Mouse (Mus musculus) midbrain, embryonic 15.5 days (tissue): ENCODE results near the gene Zfp760. TPM values are rescaled to one million over a fixed set of nuclear protein-coding genes. Genes with fewer than 3 reads are reported as not detected.
A peak's percentile ranks its signal among the peaks of the same experiment; 100 is the strongest.
"Not testable (repeated sequence)": the region's sequence is repeated elsewhere in the genome, so short reads cannot be mapped to it uniquely, and the experiment has no call there.

Experiments
- ATAC-seq: fragments of 200-750 bp; cut with Nextera tagmentation; replicated peaks from 2 replicates; pipeline ENCODE4 v1.8.0; 2017; ENCODE audit warnings: moderate TSS enrichment
- H3K27ac ChIP-seq: fragments of 300-500 bp; sonication (generic); 2 replicates; pipeline ENCODE4 v1.5.1; 2015; ENCODE audit warnings: mild to moderate bottlenecking, inconsistent platforms
- H3K27me3 ChIP-seq: fragments of 300-500 bp; sonication (generic); replicated peaks from 2 replicates; pipeline ENCODE4 v1.6.1; 2015; ENCODE audit warnings: inconsistent platforms
- H3K36me3 ChIP-seq: fragments of 300-500 bp; sonication (generic); replicated peaks from 2 replicates; pipeline ENCODE4 v1.6.1; 2015; ENCODE audit warnings: inconsistent platforms
- H3K4me1 ChIP-seq: fragments of 300-500 bp; sonication (generic); 2 replicates; pipeline ENCODE4 v1.6.1; 2015; ENCODE audit warnings: inconsistent platforms
- H3K4me2 ChIP-seq: fragments of 300-500 bp; sonication (generic); 2 replicates; pipeline ENCODE4 v1.6.1; 2015; ENCODE audit warnings: inconsistent platforms, mild to moderate bottlenecking, moderate library complexity
- H3K4me3 ChIP-seq: fragments of 300-500 bp; sonication (generic); 2 replicates; pipeline ENCODE4 v1.5.1; 2015; ENCODE audit warnings: mild to moderate bottlenecking, inconsistent platforms
- H3K9ac ChIP-seq: fragments of 300-500 bp; sonication (generic); 2 replicates; pipeline ENCODE4 v1.6.1; 2015; ENCODE audit warnings: mild to moderate bottlenecking, inconsistent platforms
- H3K9me3 ChIP-seq: fragments of 300-500 bp; sonication (generic); 2 replicates; pipeline ENCODE4 v1.6.1; 2016; ENCODE audit warnings: inconsistent platforms
- WGBS: fragments of 180-500 bp; shearing (Covaris S2); methylation state at CpG from one replicate; pipeline ENCODE4 v1.1.7; 2015; ENCODE audit warnings: mixed read lengths; 5-methylcytosine and 5-hydroxymethylcytosine counted together
- polyA plus RNA-seq: library from polyadenylated mRNA; unstranded; fragments of >200 nt; fragmentation: Nextera tagmentation; extraction: Ambion mirVana; gene quantifications from 2 replicates; pipeline ENCODE4 v1.2.1, GENCODE M21; 2015

Zfp760 gene
- polyA plus RNA-seq = 11.5 and 12.1 TPM in 2 replicates

- ATAC-seq = peak; percentile 99
- Histone ChIP-seq H3K9ac (peak within 1 kb of the TSS; percentile 53), H3K36me3 (no peaks in the 10 kb centered on the region), H3K9me3 (no peaks in the 10 kb centered on the region), H3K4me1 (peaks cover 15% of the 10 kb centered on the region), H3K27ac (peak within 1 kb of the TSS; percentile 83), H3K4me3 (peak within 1 kb of the TSS; percentile 74), H3K27me3 (no peaks in the 10 kb centered on the region), H3K4me2 (peak within 1 kb of the TSS; percentile 57)
- 2% methylated on average over 26 of the region's 26 CpGs for WGBS
Measured at GRCm38 (mm10) chr17:21707343-21707996, at the start of gene Zfp760. TSS of gene Zfp760 (plus strand) at chr17:21707741.

GRCm38 (mm10) chr17:21678826-21679225 lies 28.7 kb upstream of the Zfp760 start:
- 11% methylated on average over 1 of the region's 1 CpGs for WGBS
- not testable (repeated sequence) for ATAC-seq, H3K9ac ChIP-seq, H3K27me3 ChIP-seq, H3K9me3 ChIP-seq, H3K36me3 ChIP-seq, H3K27ac ChIP-seq, H3K4me2 ChIP-seq, H3K4me3 ChIP-seq
- peaks cover 14% of the 10 kb centered on the region for H3K4me1 ChIP-seq

- 0 out of 2 replicates have a peak, but pooled peaks cover under 1% of the 10 kb centered on the region for H3K36me3 ChIP-seq
- H3K4me3 ChIP-seq = peak overlapping the region; percentile 50
- H3K9me3 ChIP-seq = no peaks in the 10 kb centered on the region
- H3K27ac ChIP-seq = peak overlapping the region; percentile 72
- ATAC-seq = peak; percentile 98
- H3K4me1 ChIP-seq = peaks cover 14% of the 10 kb centered on the region
- H3K27me3 ChIP-seq = no peaks in the 10 kb centered on the region
- 4% methylated on average over 9 of the region's 9 CpGs for WGBS
- H3K9ac ChIP-seq = peak overlapping the region; percentile 47
- H3K4me2 ChIP-seq = peak overlapping the region; percentile 66
Measured at GRCm38 (mm10) chr17:21679273-21680018, 28.1 kb upstream of the Zfp760 start.

GRCm38 (mm10) chr17:21680019-21680376 lies 27.5 kb upstream of the Zfp760 start:
- WGBS = 0% methylated on average over 10 of the region's 10 CpGs
- Histone ChIP-seq H3K4me2 (peak overlapping the region; percentile 66), H3K9ac (peak overlapping the region; percentile 47), H3K4me3 (peak overlapping the region; percentile 50), H3K4me1 (peaks cover 14% of the 10 kb centered on the region), H3K27ac (peak overlapping the region; percentile 72)
- ATAC-seq = peak; percentile 93
- H3K36me3 ChIP-seq, H3K27me3 ChIP-seq, H3K9me3 ChIP-seq: not testable (repeated sequence)

GRCm38 (mm10) chr17:21691560-21691959 lies 16.0 kb upstream of the Zfp760 start, which contains the start of gene Gm10226:
TSS of gene Gm10226 (plus strand) at chr17:21691860.
- no peak for ATAC-seq
- no peak within 1 kb of the TSS for H3K27ac ChIP-seq
- no peak within 1 kb of the TSS for H3K4me3 ChIP-seq
- H3K9me3 ChIP-seq = no peaks in the 10 kb centered on the region
- H3K36me3 ChIP-seq = peaks cover 32% of the 10 kb centered on the region; the same call in 1 of the 2 replicates
- no peak within 1 kb of the TSS for H3K9ac ChIP-seq
- no peak within 1 kb of the TSS for H3K4me2 ChIP-seq
- no peaks in the 10 kb centered on the region for H3K27me3 ChIP-seq
- no peaks in the 10 kb centered on the region for H3K4me1 ChIP-seq
- 93% methylated on average over 3 of the region's 3 CpGs for WGBS

DNA sequence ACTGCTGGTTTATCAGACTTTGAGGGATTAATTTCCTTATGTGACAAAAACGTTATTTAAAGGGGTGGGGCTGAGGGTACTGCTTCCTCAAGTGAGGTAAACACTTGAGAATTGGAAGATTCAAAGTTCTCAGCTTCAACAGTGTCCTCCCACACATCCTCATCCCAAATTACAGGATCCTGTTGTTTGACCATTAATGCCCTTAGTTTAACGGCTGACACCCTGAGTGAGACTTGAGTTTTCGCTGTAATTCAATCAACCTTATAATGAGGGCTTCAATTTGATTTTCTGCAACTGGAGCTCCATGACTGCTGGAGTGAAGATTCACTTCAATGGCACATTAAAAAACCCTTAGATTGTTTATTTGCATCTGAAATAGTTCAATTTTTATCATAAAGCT lies 14.2 kb upstream of the Zfp760 start:
- Histone ChIP-seq H3K4me1 (no peaks in the 10 kb centered on the region), H3K9ac (no peak overlapping the region), H3K9me3 (no peaks in the 10 kb centered on the region), H3K4me2 (no peak overlapping the region), H3K27me3 (no peaks in the 10 kb centered on the region), H3K27ac (no peak overlapping the region), H3K4me3 (no peak overlapping the region), H3K36me3 (peaks cover 32% of the 10 kb centered on the region; the same call in 1 of the 2 replicates)
- no peak for ATAC-seq
- WGBS = 79% methylated on average over 3 of the region's 3 CpGs

DNA sequence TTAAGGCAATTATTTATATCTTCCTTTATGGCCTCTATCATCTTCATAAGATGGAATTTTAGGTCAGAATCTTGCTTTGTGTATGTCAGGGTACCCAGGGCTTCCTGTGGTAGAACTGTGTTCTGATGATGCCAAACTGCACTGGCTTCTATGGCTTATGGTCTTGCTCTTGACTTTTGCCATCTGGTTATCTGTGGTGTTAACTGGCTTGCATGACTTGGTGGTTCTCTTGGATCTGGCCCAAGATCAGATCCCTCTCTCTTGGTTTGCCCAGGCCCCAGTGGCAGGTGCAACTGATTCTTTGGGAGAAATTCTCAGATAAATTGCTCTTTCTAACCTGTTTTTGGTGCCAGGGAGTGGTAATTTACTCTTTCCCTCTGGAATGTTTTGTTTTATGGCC lies 11.5 kb upstream of the Zfp760 start:
- H3K4me2 ChIP-seq = no peak overlapping the region
- no peaks in the 10 kb centered on the region for H3K4me1 ChIP-seq
- H3K9ac ChIP-seq = no peak overlapping the region
- no peaks in the 10 kb centered on the region for H3K27me3 ChIP-seq
- no peak for ATAC-seq
- H3K9me3 ChIP-seq = no peaks in the 10 kb centered on the region
- no peak overlapping the region for H3K4me3 ChIP-seq
- no peak overlapping the region for H3K27ac ChIP-seq
- H3K36me3 ChIP-seq = peaks cover 13% of the 10 kb centered on the region; the same call in 1 of the 2 replicates

DNA sequence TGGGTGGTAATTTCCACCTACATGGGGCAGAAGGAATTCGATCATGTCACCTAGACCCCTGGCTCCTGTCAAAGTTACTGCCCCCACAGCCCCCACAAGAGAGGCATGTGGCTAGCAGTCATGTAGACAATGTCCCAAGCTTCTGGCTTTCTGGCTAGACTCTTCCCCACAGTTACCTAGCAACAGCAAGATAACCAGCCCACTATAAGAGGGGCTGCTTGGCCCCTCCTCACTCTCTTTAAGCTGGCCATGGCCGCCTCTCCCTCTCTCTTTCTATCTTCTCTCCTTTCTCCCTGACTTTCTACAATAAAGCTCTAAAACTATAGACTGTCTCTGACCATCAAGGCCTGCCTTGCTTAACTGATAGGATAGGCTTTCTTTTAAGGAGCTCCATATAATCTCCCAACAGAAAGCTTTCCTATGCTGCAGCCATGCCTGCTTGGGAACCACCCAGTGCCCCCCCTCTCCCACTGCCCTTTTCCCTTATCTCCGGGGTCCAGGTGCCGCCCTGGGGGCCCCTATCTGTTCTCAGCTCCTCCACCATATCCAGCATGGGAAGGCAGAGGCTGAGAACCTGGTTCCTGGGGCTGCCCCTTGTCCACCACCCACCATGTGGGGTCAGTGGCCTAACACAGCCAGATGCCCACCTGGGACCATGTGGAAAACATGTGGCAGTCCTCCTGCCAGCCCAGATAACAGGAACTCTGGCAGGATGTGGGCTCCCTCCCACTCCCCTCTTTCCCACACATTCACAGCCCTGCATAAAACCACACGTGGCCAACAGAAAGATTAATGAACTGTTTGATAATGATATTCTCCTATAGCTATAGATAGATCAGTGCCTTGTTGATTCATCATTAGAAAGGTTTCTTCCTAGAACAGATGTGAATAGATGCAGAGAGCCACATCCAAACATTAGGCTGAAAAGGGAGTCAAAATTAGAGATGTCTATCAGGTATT lies 5.0 kb upstream of the Zfp760 start:
- no peak overlapping the region for H3K4me2 ChIP-seq
- 50% methylated on average over 5 of the region's 5 CpGs for WGBS
- no peak overlapping the region for H3K27ac ChIP-seq
- 0 out of 2 replicates have a peak, but pooled peaks cover 5% of the 10 kb centered on the region for H3K4me1 ChIP-seq
- H3K36me3 ChIP-seq = no peaks in the 10 kb centered on the region
- H3K27me3 ChIP-seq = no peaks in the 10 kb centered on the region
- no peak overlapping the region for H3K4me3 ChIP-seq
- no peak overlapping the region for H3K9ac ChIP-seq
- no peak for ATAC-seq
- H3K9me3 ChIP-seq = no peaks in the 10 kb centered on the region

- H3K27me3 ChIP-seq = no peaks in the 10 kb centered on the region
- H3K4me3 ChIP-seq = no peak overlapping the region
- H3K9me3 ChIP-seq = no peaks in the 10 kb centered on the region
- no peak overlapping the region for H3K9ac ChIP-seq
- H3K4me2 ChIP-seq = no peak overlapping the region
- no peaks in the 10 kb centered on the region for H3K36me3 ChIP-seq
- 97% methylated on average over 1 of the region's 1 CpGs for WGBS
- peaks cover 7% of the 10 kb centered on the region for H3K4me1 ChIP-seq
- H3K27ac ChIP-seq = no peak overlapping the region
- no peak for ATAC-seq
Measured at GRCm38 (mm10) chr17:21703414-21703813, 4.1 kb upstream of the Zfp760 start.

DNA sequence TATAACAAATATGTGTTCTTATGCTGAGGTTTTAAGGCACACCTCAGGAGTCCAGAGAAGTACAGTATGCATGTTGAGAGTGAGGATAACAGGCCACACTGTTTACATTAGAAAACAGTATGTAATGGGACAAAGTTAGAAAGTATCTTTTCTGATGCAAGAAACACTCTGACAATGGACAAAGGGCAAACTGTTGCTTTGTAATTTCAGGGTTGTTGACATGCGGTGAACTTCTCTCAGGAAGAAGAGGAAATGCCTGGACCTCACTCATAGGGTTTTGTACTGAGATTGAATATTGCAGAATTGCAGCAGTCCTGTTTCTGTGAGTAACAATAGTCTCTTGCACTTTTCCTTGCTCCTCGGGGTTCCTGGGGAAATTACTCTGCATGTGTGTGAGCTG lies 860 bp downstream of the Zfp760 start:
- Histone ChIP-seq H3K9me3 (no peaks in the 10 kb centered on the region), H3K36me3 (peaks cover 3% of the 10 kb centered on the region), H3K4me3 (peak overlapping the region; percentile 74), H3K4me2 (peak overlapping the region; percentile 57), H3K4me1 (peaks cover 15% of the 10 kb centered on the region), H3K27me3 (no peaks in the 10 kb centered on the region), H3K27ac (no peak overlapping the region), H3K9ac (peak overlapping the region; percentile 53; the same call in 1 of the 2 replicates)
- ATAC-seq = no peak
- WGBS = 27% methylated on average over 2 of the region's 2 CpGs

- not testable (repeated sequence) for H3K4me2 ChIP-seq, H3K9me3 ChIP-seq, ATAC-seq, H3K27me3 ChIP-seq, H3K4me3 ChIP-seq, H3K9ac ChIP-seq, H3K27ac ChIP-seq, H3K36me3 ChIP-seq
- H3K4me1 ChIP-seq = peaks cover 14% of the 10 kb centered on the region
- 89% methylated on average over 17 of the region's 22 CpGs for WGBS
Measured at GRCm38 (mm10) chr17:21730495-21730894, 23.0 kb downstream of the Zfp760 start, which contains the start of gene Zfp229. TSS of gene Zfp229 (plus strand) at chr17:21730795.

- peak; percentile 66 for ATAC-seq
- H3K27ac ChIP-seq = peak overlapping the region; percentile 87
- peak overlapping the region; percentile 46 for H3K4me2 ChIP-seq
- peaks cover 14% of the 10 kb centered on the region for H3K4me1 ChIP-seq
- peak overlapping the region; percentile 91 for H3K4me3 ChIP-seq
- H3K27me3 ChIP-seq = no peaks in the 10 kb centered on the region
- 82% methylated on average over 4 of the region's 4 CpGs for WGBS
- 0 out of 2 replicates have a peak, but pooled peaks cover 3% of the 10 kb centered on the region for H3K36me3 ChIP-seq
- H3K9ac ChIP-seq = peak overlapping the region; percentile 85; the same call in 1 of the 2 replicates
- H3K9me3 ChIP-seq = no peaks in the 10 kb centered on the region
Measured at GRCm38 (mm10) chr17:21733049-21733448, 25.5 kb downstream of the Zfp760 start.
